Mouse (Mus musculus) testis, postnatal 10 days (tissue): Measurements from ENCODE around the gene Abi3bp.
A peak's percentile ranks its signal among the peaks of the same experiment; 100 is the strongest.

Source experiments
- DNase-seq: peaks from one replicate; pipeline ENCODE4 v3.0.0; 2021; ENCODE audit warnings: low spot score

Gene Abi3bp

GRCm38 (mm10) chr16:56686747-56687146 is 209.1 kb downstream of the Abi3bp start:
- DNase-seq, result no peak

GRCm38 (mm10) chr16:56690715-56691114 is 213.0 kb downstream of the Abi3bp start:
- DNase-seq, result no peak

- no peak for DNase-seq
Observed at GRCm38 (mm10) chr16:56696448-56696847, 218.8 kb downstream of the Abi3bp start.

- no peak for DNase-seq
Observed at GRCm38 (mm10) chr16:56700898-56701297, 223.2 kb downstream of the Abi3bp start.

- no peak for DNase-seq
Observed at GRCm38 (mm10) chr16:56705731-56706130, 228.1 kb downstream of the Abi3bp start.

DNA sequence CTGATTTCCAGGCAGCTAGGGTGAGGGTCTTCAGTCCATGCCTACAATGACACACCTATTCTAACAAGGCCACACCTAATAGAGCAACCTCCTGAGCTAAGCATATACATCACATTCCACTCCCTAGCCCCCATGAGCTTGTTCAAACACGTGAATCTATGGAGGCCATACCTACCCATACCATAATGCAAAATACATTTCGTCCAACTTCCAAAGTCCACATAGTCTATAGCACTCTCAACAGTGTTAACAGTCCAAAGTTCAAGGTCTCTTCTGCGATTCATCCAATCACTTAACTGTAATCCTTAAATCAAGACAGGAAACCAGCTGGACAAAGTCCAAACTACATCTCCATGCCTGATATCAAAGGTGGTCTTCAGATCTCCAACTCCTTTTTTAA is 232.4 kb downstream of the Abi3bp start:
- no peak for DNase-seq

DNA sequence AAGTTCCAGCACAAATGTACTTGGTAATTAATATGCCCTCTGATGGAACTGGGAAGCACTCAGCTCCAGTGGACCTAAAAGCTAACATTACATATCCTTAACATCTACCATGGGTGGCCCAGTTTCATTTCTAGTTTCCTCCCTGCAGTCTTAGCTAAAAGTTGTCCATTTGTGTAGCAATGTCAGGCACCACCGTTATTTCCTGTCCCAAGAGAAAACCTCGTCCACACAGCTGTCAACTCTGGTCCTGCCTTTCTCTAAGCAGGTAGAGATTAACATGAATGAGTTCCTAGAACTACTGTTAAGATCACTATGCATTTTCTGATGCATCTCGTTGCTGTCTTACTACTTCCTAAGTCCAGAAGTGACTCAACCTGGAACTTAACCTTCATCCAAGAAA is 237.9 kb downstream of the Abi3bp start:
- no peak for DNase-seq

DNA sequence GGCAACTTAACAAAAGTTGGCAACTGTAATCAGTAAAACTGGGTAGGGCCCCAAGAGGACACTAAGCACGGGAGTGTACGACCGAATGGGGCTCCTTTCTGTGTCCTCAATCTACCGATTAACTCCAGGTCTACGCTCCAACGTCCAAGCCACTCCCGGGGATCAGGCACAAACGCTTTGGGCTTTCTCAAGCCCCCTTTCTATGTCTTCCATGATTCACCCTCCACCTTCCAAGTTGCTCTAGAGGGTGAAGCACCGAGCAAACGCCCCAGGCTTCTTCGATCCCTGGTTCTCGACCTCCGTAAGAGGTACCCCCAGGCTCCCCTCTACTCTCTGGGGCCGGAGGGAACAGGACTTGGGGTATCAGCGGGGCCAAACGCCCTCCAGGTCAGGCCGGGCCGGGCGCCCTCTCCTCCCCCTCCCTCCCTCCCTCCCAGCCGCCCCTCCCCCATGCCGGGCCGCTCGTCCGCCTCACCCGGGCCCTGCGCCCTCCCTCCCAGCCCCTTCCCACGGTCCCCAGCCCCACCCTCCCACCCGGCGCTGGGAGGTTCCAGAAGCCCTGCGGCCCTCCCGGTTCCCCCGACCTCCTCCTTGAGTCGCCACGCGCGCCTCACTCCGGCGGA is 239.0 kb downstream of the Abi3bp start:
- peak; percentile 79 for DNase-seq

- DNase-seq, result peak; percentile 100
Observed at GRCm38 (mm10) chr16:56717224-56718200, 239.8 kb downstream of the Abi3bp start, which contains the start of gene Tfg. Gene Tfg (minus strand): TSS chr16:56717450.

GRCm38 (mm10) chr16:56719031-56719430 is 241.4 kb downstream of the Abi3bp start:
- no peak for DNase-seq

- DNase-seq, result no peak
Observed at GRCm38 (mm10) chr16:56722357-56722756, 244.7 kb downstream of the Abi3bp start.

DNA sequence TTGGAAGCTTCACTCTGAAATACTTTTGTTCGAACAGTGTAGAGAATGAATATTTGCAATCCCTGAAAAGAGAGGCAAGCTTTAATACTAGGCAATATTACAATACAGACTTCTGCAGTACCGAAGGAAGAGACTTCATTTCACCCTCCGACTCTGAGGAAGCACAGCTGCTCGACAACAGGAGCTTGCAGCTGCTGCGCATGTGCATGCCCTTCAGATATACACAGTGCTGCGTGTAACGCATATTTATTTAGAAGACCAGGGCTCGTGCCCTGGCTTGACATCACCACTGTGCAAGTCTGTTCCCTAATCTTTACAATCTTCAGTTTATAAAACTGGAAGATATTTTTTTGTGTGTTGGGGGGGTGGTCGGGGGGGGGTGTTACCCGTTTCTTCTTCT is 247.2 kb downstream of the Abi3bp start:
- no peak for DNase-seq

DNA sequence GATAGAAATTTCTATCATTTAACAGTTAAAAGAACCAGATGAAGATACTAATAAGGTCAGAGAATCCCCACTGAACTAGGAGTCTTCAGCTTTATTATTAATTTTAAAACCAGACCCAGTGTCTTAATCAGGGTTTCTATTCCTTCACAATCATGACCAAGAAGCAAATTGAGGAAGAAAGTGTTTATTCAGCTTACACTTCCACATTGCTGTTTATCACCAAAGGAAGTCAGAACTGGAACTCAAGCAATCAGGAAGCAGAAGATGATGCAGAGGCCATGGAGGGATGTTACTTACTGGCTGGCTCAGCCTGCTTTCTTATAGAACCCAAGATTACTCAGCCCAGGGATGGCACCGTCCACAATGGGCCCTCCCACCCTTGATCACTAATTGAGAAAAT is 251.4 kb downstream of the Abi3bp start:
- no peak for DNase-seq
